In the genomic region with DNA sequence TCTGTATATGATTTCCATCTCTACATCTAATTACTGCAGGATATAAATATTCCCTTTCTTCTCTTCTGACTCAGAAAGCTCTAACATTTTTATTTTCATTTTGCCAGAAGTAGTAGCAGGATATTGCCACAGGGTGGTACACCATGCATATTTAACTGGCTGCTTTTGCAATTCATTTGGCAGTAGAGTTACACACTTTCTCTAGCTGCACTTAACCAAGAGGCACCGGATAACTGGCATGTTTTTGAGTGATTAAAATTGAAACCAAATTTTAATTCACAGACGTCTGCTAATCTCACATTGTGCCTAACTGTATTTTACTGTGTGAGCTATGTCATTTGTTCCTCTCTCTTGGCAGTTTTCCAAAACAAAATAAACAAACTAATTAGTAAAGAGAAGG, we compare ENCODE assay signal across 8 mouse cellular contexts.
A peak's percentile ranks its signal among the peaks of the same experiment; 100 is the strongest.
DNase-seq lines count a peak whose midpoint lies in the region; ATAC-seq and TF ChIP-seq lines count a peak whose summit lies in the region.

No protein-coding gene starts in this region.

- H3K36me3 ChIP-seq in kidney, adult 2 months (ENCODE audit: control insufficient read depth, insufficient read depth, low read length), result no peaks in the 10 kb centered on the region
- H3K36me3 ChIP-seq in kidney, embryonic 14.5 days (ENCODE audit: control insufficient read depth, insufficient read depth, low read length), result no peaks in the 10 kb centered on the region
- no peaks in the 10 kb centered on the region for H3K36me3 ChIP-seq in CH12.LX (replicated peaks in 1 of 2; ENCODE audit: control insufficient read depth in 1 of 2, insufficient read depth in 1 of 2, low read length in 1 of 2)
- H3K36me3 ChIP-seq in midbrain, embryonic 14.5 days (ENCODE audit: control insufficient read depth, insufficient read depth, low read length), result no peaks in the 10 kb centered on the region; the same call in 1 of the 2 replicates

- no peaks in the 10 kb centered on the region for H3K27me3 ChIP-seq in kidney, adult 2 months (replicated peaks; ENCODE audit: control insufficient read depth, insufficient read depth, low read length)
- no peaks in the 10 kb centered on the region for H3K27me3 ChIP-seq in kidney, embryonic 14.5 days (ENCODE audit: control insufficient read depth, insufficient read depth, low read length)
- H3K27me3 ChIP-seq in CH12.LX (replicated peaks), result no peaks in the 10 kb centered on the region
- no peaks in the 10 kb centered on the region for H3K27me3 ChIP-seq in midbrain, embryonic 14.5 days (ENCODE audit: control insufficient read depth, insufficient read depth, low read length)

- TF ChIP-seq EP300 in CH12.LX (IDR thresholded peaks at IDR 0.05; ENCODE audit: low read length), result no peak

- H3K9ac ChIP-seq in kidney, embryonic 14.5 days (ENCODE audit: low read depth, low read length), result no peak overlapping the region
- no peak overlapping the region for H3K9ac ChIP-seq in CH12.LX (ENCODE audit: insufficient read depth, low read depth)
- no peak overlapping the region for H3K9ac ChIP-seq in midbrain, embryonic 14.5 days (replicated peaks; ENCODE audit: low read length)

- no peaks in the 10 kb centered on the region for H3K9me3 ChIP-seq in kidney, embryonic 14.5 days (ENCODE audit: control insufficient read depth, low read length)
- peaks cover 15% of the 10 kb centered on the region for H3K9me3 ChIP-seq in CH12.LX (replicated peaks; ENCODE audit: low read length)
- no peaks in the 10 kb centered on the region for H3K9me3 ChIP-seq in midbrain, embryonic 14.5 days (ENCODE audit: control insufficient read depth, low read length)

- no peak overlapping the region for H3K4me2 ChIP-seq in kidney, embryonic 14.5 days (replicated peaks; ENCODE audit: low read depth, low read length)
- H3K4me2 ChIP-seq in CH12.LX (ENCODE audit: insufficient read depth, low read depth, poor library complexity, severe bottlenecking), result no peak overlapping the region
- H3K4me2 ChIP-seq in midbrain, embryonic 14.5 days (ENCODE audit: low read length), result no peak overlapping the region

- H3K4me3 ChIP-seq in kidney, adult 2 months (ENCODE audit: insufficient read depth, low read depth, low read length), result no peak overlapping the region
- H3K4me3 ChIP-seq in kidney, embryonic 14.5 days (ENCODE audit: low read length), result no peak overlapping the region
- H3K4me3 ChIP-seq in CH12.LX (replicated peaks in 1 of 3; ENCODE audit: low read depth in 2 of 3, low read length in 2 of 3, poor library complexity in 1 of 3), result no peak overlapping the region
- no peak overlapping the region for H3K4me3 ChIP-seq in midbrain, embryonic 14.5 days (replicated peaks; ENCODE audit: low read depth, low read length)

- 24% methylated on average over 2 of the region's 2 CpGs for WGBS in kidney, adult 2 months
- WGBS in kidney, embryonic 14.5 days, result 49% methylated on average over 2 of the region's 2 CpGs
- WGBS in midbrain, embryonic 14.5 days, result 18% methylated on average over 2 of the region's 2 CpGs

- TF ChIP-seq CTCF in kidney, adult 2 months (conservative IDR thresholded peaks at IDR 0.05; ENCODE audit: insufficient read depth, insufficient read length, low read depth, low read length), result no peak
- TF ChIP-seq CTCF in CH12.LX (conservative IDR thresholded peaks at IDR 0.05 in 1 of 2, IDR thresholded peaks at IDR 0.05 in 1 of 2; ENCODE audit: low read depth in 2 of 2, low read length in 2 of 2), result peak in 1 of 2 experiments; percentile 30; a peak in 1 of 4 replicates

- DNase-seq in kidney, adult 2 months, result peak; percentile 38
- no peak for DNase-seq in CH12.LX (ENCODE audit: extremely low read depth)
- DNase-seq in forelimb bud, embryonic 11.5 days (ENCODE audit: low read depth, low spot score), result peak; percentile 31
- DNase-seq in midbrain, embryonic 14.5 days, result peak; percentile 77

- no peaks in the 10 kb centered on the region for H3K79me2 ChIP-seq in CH12.LX (replicated peaks; ENCODE audit: control insufficient read depth, extremely low read depth, insufficient read depth, poor library complexity, severe bottlenecking)

- H3K27ac ChIP-seq in kidney, adult 2 months (ENCODE audit: insufficient read depth, low read depth, low read length), result no peak overlapping the region
- no peak overlapping the region for H3K27ac ChIP-seq in kidney, embryonic 14.5 days (ENCODE audit: low read depth, low read length)
- no peak overlapping the region for H3K27ac ChIP-seq in CH12.LX (ENCODE audit: insufficient read depth, low read depth)
- no peak overlapping the region for H3K27ac ChIP-seq in midbrain, embryonic 14.5 days (replicated peaks; ENCODE audit: low read depth, low read length)

- TF ChIP-seq POLR2A in kidney, adult 2 months (IDR thresholded peaks at IDR 0.05; ENCODE audit: low read depth, low read length), result no peak
- no peak for TF ChIP-seq POLR2A in CH12.LX (IDR thresholded peaks at IDR 0.05; ENCODE audit: low read depth, low read length)

- H3K4me1 ChIP-seq in kidney, adult 2 months (ENCODE audit: control insufficient read depth, insufficient read depth, low read length), result no peaks in the 10 kb centered on the region
- no peaks in the 10 kb centered on the region for H3K4me1 ChIP-seq in kidney, embryonic 14.5 days (ENCODE audit: control insufficient read depth, insufficient read depth, low read length)
- no peaks in the 10 kb centered on the region for H3K4me1 ChIP-seq in CH12.LX (ENCODE audit: control insufficient read depth in 1 of 2, insufficient read depth in 2 of 2)
- 0 out of 2 replicates have a peak, but pooled peaks cover 3% of the 10 kb centered on the region for H3K4me1 ChIP-seq in midbrain, embryonic 14.5 days (ENCODE audit: control insufficient read depth, insufficient read depth, low read length)

- no peak for ATAC-seq in kidney, embryonic 14.5 days (ENCODE audit: low FRiP score, low TSS enrichment)
- ATAC-seq in cerebellum, adult (ENCODE audit: insufficient number of reproducible peaks, low FRiP score, low TSS enrichment), result peak; percentile 50; the same call in 1 of the 2 replicates
- peak; percentile 57; the same call in 1 of the 2 replicates for ATAC-seq in midbrain, embryonic 14.5 days (ENCODE audit: low FRiP score, low TSS enrichment)
- no peak for ATAC-seq in megakaryocyte, adult 5-6 weeks (ENCODE audit: poor library complexity, severe bottlenecking)
- no peak for ATAC-seq in erythroid progenitor cell, adult 5-6 weeks (replicated peaks; ENCODE audit: low FRiP score, poor library complexity, severe bottlenecking)

- dilution Hi-C loops in CH12.LX (cut with MboI; ENCODE audit: extremely low pct_ligation_motif_present, extremely low pct_unique_long_range_greater_than_20kb, low sequenced_read_pairs), result no loop called here

- in situ Hi-C loops in CH12.LX (cut with MboI; ENCODE audit: low pct_ligation_motif_present, low pct_unique_long_range_greater_than_20kb, low sequenced_read_pairs), result no loop called here

- peak; percentile 25 for TF ChIP-seq RAD21 in CH12.LX (IDR thresholded peaks at IDR 0.05; ENCODE audit: low read depth, low read length)

TF ChIP-seq in CH12.LX, 34 proteins besides CTCF, POLR2A, EP300 and RAD21:
- no peak for TF ChIP-seq NRF1 (IDR thresholded peaks at IDR 0.05; ENCODE audit: low read depth, low read length)
- no peak for TF ChIP-seq E2F4 (IDR thresholded peaks at IDR 0.05; ENCODE audit: insufficient replicate concordance, low read depth, low read length)
TF ChIP-seq in CH12.LX: peak in this region for 0.

Comparison
In these comparisons a context has a peak if more than half of its experiments do, and no peak if none do; other contexts are left out.
1. ATAC-seq: peak in cerebellum, adult (single experiment) and midbrain, embryonic 14.5 days (single experiment); none in kidney, embryonic 14.5 days (single experiment), megakaryocyte, adult 5-6 weeks (single experiment) and erythroid progenitor cell, adult 5-6 weeks (single experiment).